Mouse (Mus musculus): ENCODE results near the gene Amz1.

- TF ChIP-seq CTCF (IDR thresholded peaks at IDR 0.05; ENCODE audit: extremely low read depth, insufficient read depth, insufficient read length, insufficient replicate concordance), result no peak
- TF ChIP-seq POLR2A (IDR thresholded peaks at IDR 0.05; ENCODE audit: low read depth, low read length), result no peak
Observed at GRCm38 (mm10) chr5:140726946-140727740, 3.2 kb downstream of the Amz1 start.
